Mouse (Mus musculus) olfactory bulb, adult 2 months (tissue): ENCODE data around the gene Xkr7.

ENCODE experiments used
- CTCF ChIP-seq: fragments of 200-500 bp; IDR thresholded peaks from 2 replicates; pipeline ENCODE4 v1.5.1; 2012; ENCODE audit warnings: low read depth, mild to moderate bottlenecking, low read length, moderate library complexity; ENCODE audit not compliant: insufficient read depth
- POLR2A ChIP-seq: fragments of 200-500 bp; IDR thresholded peaks from 2 replicates; pipeline ENCODE4 v1.6.1; 2012; ENCODE audit warnings: mild to moderate bottlenecking, low read depth, low read length, moderate library complexity; ENCODE audit not compliant: insufficient read depth

GRCm38 (mm10) chr2:153089316-153089715 lies 57.7 kb downstream of the Xkr7 start:
- TF ChIP-seq POLR2A (no peak), CTCF (no peak)
